Mouse (Mus musculus): ENCODE measurements around the gene Olfr1031.
"Not testable (repeated sequence)": the region's sequence is repeated elsewhere in the genome, so short reads cannot be mapped to it uniquely, and the experiment has no call there.

Gene Olfr1031

DNA sequence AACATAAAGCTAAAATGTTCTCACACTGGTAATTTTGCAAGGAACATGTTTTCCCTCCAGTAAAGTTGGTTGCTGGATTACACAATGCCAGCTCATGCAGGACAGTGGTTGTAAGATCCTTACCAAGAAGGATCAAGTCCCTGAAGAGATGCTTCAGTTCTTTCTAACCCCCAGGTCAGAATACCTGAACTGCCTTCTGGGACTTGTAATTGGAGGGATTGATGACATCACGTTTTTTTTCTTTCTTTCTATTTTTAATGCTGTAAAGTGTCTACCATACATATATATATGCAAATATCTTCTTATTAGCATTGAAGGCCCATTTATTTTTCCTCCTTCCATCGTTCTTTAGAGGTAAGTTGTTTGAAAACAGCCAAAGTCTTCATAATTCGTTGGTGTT, at the start of gene Olfr1031:
Gene Olfr1031 (plus strand): TSS at position 301 of the 400 bp plus-strand sequence.
- no peak for DNase-seq (ENCODE audit: low spot score)

- no peak for DNase-seq (ENCODE audit: low spot score)
These were observed 40.0 kb upstream of the Olfr1031 start, which contains the start of gene Olfr1028 for GRCm38 (mm10) chr2:85950137-85950536. Olfr1028 (plus strand) TSS chr2:85950437.

DNA sequence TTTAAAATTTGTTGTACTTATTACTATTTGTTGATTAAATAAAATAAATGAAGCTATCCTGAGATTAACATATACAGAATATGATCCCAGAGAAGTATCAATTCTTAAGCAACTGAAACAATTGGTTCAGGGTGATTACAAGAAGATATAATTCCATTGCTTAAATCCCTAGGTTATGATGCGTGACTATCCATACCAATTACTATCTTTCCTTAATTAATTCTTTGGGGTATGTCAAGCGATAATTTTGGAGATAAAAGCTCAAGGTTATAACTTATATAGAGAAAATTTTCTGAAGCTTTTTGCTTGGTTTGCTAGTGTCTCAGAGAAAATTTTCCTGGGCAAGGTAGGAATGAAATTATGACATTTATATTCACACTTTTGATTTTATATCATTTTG, 16.5 kb upstream of the Olfr1031 start, which contains the start of gene Olfr1029:
Gene Olfr1029 (plus strand): TSS at position 301 of the 400 bp plus-strand sequence.
- no peak for DNase-seq (ENCODE audit: low spot score)

- DNase-seq (ENCODE audit: low spot score): no peak
These were observed 11.1 kb upstream of the Olfr1031 start, which contains the start of gene Olfr1030 for GRCm38 (mm10) chr2:85978976-85979375. Olfr1030 (plus strand) TSS chr2:85979276.

GRCm38 (mm10) chr2:86005240-86005639, 15.1 kb downstream of the Olfr1031 start, which contains the start of gene Olfr1032:
Olfr1032 (plus strand) TSS chr2:86005540.
- DNase-seq (ENCODE audit: low spot score): no peak

GRCm38 (mm10) chr2:86020406-86020805, 30.3 kb downstream of the Olfr1031 start, which contains the start of gene Olfr1033:
Olfr1033 (plus strand) TSS chr2:86020633.
- not testable (repeated sequence) for DNase-seq (ENCODE audit: low spot score)

DNA sequence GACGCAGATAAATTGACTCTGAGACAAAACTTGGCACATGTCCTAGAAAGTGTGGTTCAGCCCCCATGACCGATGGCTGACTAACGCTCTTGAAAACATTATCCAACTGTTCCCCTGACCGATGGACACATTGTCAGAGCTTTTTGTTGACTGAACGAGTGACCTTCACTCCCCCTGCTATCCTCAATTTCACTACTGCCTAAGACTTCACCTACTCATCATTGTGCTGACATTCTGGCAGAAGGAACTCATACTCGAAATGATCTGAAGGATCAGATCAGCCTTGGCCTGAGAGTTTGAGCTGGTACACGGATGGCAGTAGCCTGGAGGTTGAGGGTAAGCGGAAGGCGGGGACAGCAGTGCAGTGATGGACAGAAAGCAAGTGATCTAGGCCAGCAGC, 31.4 kb downstream of the Olfr1031 start:
- not testable (repeated sequence) for DNase-seq (ENCODE audit: low spot score)

All from MN1 (cell line).